Mouse (Mus musculus): ENCODE measurements around the gene Prkcz.
"Not testable (repeated sequence)": the region's sequence is repeated elsewhere in the genome, so short reads cannot be mapped to it uniquely, and the experiment has no call there.

Gene Prkcz

GRCm38 (mm10) chr4:155283585-155283984 is 77.6 kb downstream of the Prkcz start:
- DNase-seq (ENCODE audit: low spot score in 2 of 2): no peak

GRCm38 (mm10) chr4:155283001-155283503 is 78.1 kb downstream of the Prkcz start:
- no peak for DNase-seq (ENCODE audit: low spot score in 2 of 2)

- DNase-seq (ENCODE audit: low spot score in 2 of 2): no peak
Observed at GRCm38 (mm10) chr4:155282231-155282630, 78.9 kb downstream of the Prkcz start.

- no peak for DNase-seq (ENCODE audit: low spot score in 2 of 2)
Observed at GRCm38 (mm10) chr4:155281652-155282051, 79.5 kb downstream of the Prkcz start.

GRCm38 (mm10) chr4:155281227-155281626 is 79.9 kb downstream of the Prkcz start:
- DNase-seq (ENCODE audit: low spot score in 2 of 2): no peak

- DNase-seq (ENCODE audit: low spot score in 2 of 2): no peak
Observed at GRCm38 (mm10) chr4:155280768-155281121, 80.4 kb downstream of the Prkcz start.

- DNase-seq (ENCODE audit: low spot score in 2 of 2): no peak
Observed at GRCm38 (mm10) chr4:155279926-155280767, 81.0 kb downstream of the Prkcz start.

GRCm38 (mm10) chr4:155279054-155279453 is 82.1 kb downstream of the Prkcz start:
- DNase-seq (ENCODE audit: low spot score in 2 of 2): no peak

GRCm38 (mm10) chr4:155277963-155278362 is 83.2 kb downstream of the Prkcz start:
- no peak for DNase-seq (ENCODE audit: low spot score in 2 of 2)

GRCm38 (mm10) chr4:155274851-155275250 is 86.3 kb downstream of the Prkcz start:
- DNase-seq (ENCODE audit: low spot score in 2 of 2): no peak

- DNase-seq (ENCODE audit: low spot score in 2 of 2): no peak
Observed at GRCm38 (mm10) chr4:155274451-155274850, 86.7 kb downstream of the Prkcz start.

GRCm38 (mm10) chr4:155268382-155268781 is 92.8 kb downstream of the Prkcz start:
- peak in 1 of 2 experiments; percentile 35 for DNase-seq (ENCODE audit: low spot score in 2 of 2)

- DNase-seq (ENCODE audit: low spot score in 2 of 2): no peak
Observed at GRCm38 (mm10) chr4:155267639-155268175, 93.5 kb downstream of the Prkcz start.

GRCm38 (mm10) chr4:155267047-155267543 is 94.1 kb downstream of the Prkcz start:
- no peak for DNase-seq (ENCODE audit: low spot score in 2 of 2)

GRCm38 (mm10) chr4:155264521-155265321 is 96.4 kb downstream of the Prkcz start:
- DNase-seq (ENCODE audit: low spot score in 2 of 2): no peak

GRCm38 (mm10) chr4:155252253-155252652 is 108.9 kb downstream of the Prkcz start:
- no peak for DNase-seq (ENCODE audit: low spot score in 2 of 2)

GRCm38 (mm10) chr4:155251147-155251546 is 110.0 kb downstream of the Prkcz start:
- DNase-seq (ENCODE audit: low spot score in 2 of 2): no peak

GRCm38 (mm10) chr4:155250361-155251117 is 110.6 kb downstream of the Prkcz start:
- no peak for DNase-seq (ENCODE audit: low spot score in 2 of 2)

- peak; percentile 60 to 67 for DNase-seq (ENCODE audit: low spot score in 2 of 2)
Observed at GRCm38 (mm10) chr4:155249648-155250351, 111.4 kb downstream of the Prkcz start, which contains the start of gene Faap20. TSS of gene Faap20 (plus strand) at chr4:155249802.

- peak; percentile 82 to 90 for DNase-seq (ENCODE audit: low spot score in 2 of 2)
Observed at GRCm38 (mm10) chr4:155249257-155249647, 111.9 kb downstream of the Prkcz start.

- DNase-seq (ENCODE audit: low spot score in 2 of 2): not testable (repeated sequence)
Observed at GRCm38 (mm10) chr4:155248054-155248453, 113.1 kb downstream of the Prkcz start.

All from spleen, postnatal 14 days (tissue).